Mouse (Mus musculus) adrenal gland, adult 8-10 months (tissue): ENCODE results near the gene Itch. TPM values are rescaled to one million over a fixed set of nuclear protein-coding genes. Genes with fewer than 3 reads are reported as not detected.

ENCODE experiments used
- total RNA-seq, 4 experiments: library from RNA; stranded (reverse); gene quantifications; 2 replicates each; pipeline ENCODE4 v1.2.4; 2022

The Itch gene
- total RNA-seq, 4 experiments from 2014 or later: 47.2 to 72.7 (median 56.8) TPM

Other genes starting within 250 kb of the Itch start
- 100 to 1,000 TPM in 2 of 4 experiments, 10 to 100 TPM in 2; 89.8 to 123 (median 98.0) TPM for gene Eif2s2, start 240.6 kb upstream of the Itch start, total RNA-seq
- 1 to 10 TPM; 3.1 to 9.6 (median 4.6) TPM for gene Gm14226, start 115.2 kb upstream of the Itch start, total RNA-seq
- 10 to 100 TPM; 33.8 to 39.2 (median 37.7) TPM for gene Ahcy, start 59.0 kb upstream of the Itch start, total RNA-seq
- 100 to 1,000 TPM; 209 to 378 (median 290) TPM for gene Dynlrb1, start 103.0 kb downstream of the Itch start, total RNA-seq
- gene Map1lc3a, start 142.8 kb downstream of the Itch start, total RNA-seq: 100 to 1,000 TPM; 298 to 859 (median 554) TPM
- gene Pigu, start 223.9 kb downstream of the Itch start, total RNA-seq: 10 to 100 TPM; 31.3 to 50.4 (median 38.7) TPM
- 100 to 1,000 TPM; 182 to 291 (median 250) TPM for gene Trp53inp2, start 247.6 kb downstream of the Itch start, total RNA-seq